Mouse (Mus musculus) heart, embryonic 11.5 days (tissue): ENCODE measurements around the gene Calr4. TPM values are rescaled to one million over a fixed set of nuclear protein-coding genes. Genes with fewer than 3 reads are reported as not detected.
A peak's percentile ranks its signal among the peaks of the same experiment; 100 is the strongest.

ENCODE experiments used
- ATAC-seq: fragments of 200-750 bp; cut with Nextera tagmentation; replicated peaks from 2 replicates; pipeline ENCODE4 v1.8.0; 2017; ENCODE audit warnings: moderate library complexity; ENCODE audit not compliant: insufficient number of reproducible peaks, low FRiP score, low TSS enrichment
- H3K27ac ChIP-seq: fragments of 300-500 bp; sonication (generic); 2 replicates; pipeline ENCODE4 v1.5.1; 2014; ENCODE audit warnings: mild to moderate bottlenecking, low read depth, low read length
- H3K27me3 ChIP-seq: fragments of 300-500 bp; sonication (generic); 2 replicates; pipeline ENCODE4 v1.6.1; 2014; ENCODE audit warnings: mild to moderate bottlenecking, low read length, mixed read lengths; ENCODE audit not compliant: control insufficient read depth, insufficient read depth
- H3K36me3 ChIP-seq: fragments of 300-500 bp; sonication (generic); 2 replicates; pipeline ENCODE4 v1.6.1; 2014; ENCODE audit warnings: mild to moderate bottlenecking, low read length, moderate library complexity, mixed read lengths; ENCODE audit not compliant: control insufficient read depth, insufficient read depth
- H3K4me1 ChIP-seq: fragments of 300-500 bp; sonication (generic); 2 replicates; pipeline ENCODE4 v1.6.1; 2014; ENCODE audit warnings: low read length; ENCODE audit not compliant: control insufficient read depth, insufficient read depth
- H3K4me2 ChIP-seq: fragments of 300-500 bp; sonication (generic); 2 replicates; pipeline ENCODE4 v1.6.1; 2014; ENCODE audit warnings: mild to moderate bottlenecking, moderate library complexity
- H3K4me3 ChIP-seq: fragments of 300-500 bp; sonication (generic); 2 replicates; pipeline ENCODE4 v1.5.1; 2014; ENCODE audit warnings: low read depth, low read length
- H3K9ac ChIP-seq: fragments of 300-500 bp; sonication (generic); 2 replicates; pipeline ENCODE4 v1.6.1; 2014; ENCODE audit warnings: mild to moderate bottlenecking, low read depth, low read length, moderate library complexity
- H3K9me3 ChIP-seq: fragments of 300-500 bp; sonication (generic); replicated peaks from 2 replicates; pipeline ENCODE4 v1.6.1; 2016; ENCODE audit warnings: low read length; ENCODE audit not compliant: control insufficient read depth
- WGBS: fragments of 180-500 bp; shearing (Covaris S2); extraction: QIAGEN DNeasy Blood & Tissue Kit; methylation state at CpG from one replicate; pipeline ENCODE4 v1.1.7; 2014; ENCODE audit not compliant: insufficient replicate concordance; 5-methylcytosine and 5-hydroxymethylcytosine counted together
- polyA plus RNA-seq: library from polyadenylated mRNA; unstranded; fragments of >200 nt; fragmentation: Nextera tagmentation; extraction: Ambion mirVana; gene quantifications from 2 replicates; pipeline ENCODE4 v1.2.1, GENCODE M21; 2014

Gene Calr4
- polyA plus RNA-seq = 0.23 and 0.34 TPM in 2 replicates

DNA sequence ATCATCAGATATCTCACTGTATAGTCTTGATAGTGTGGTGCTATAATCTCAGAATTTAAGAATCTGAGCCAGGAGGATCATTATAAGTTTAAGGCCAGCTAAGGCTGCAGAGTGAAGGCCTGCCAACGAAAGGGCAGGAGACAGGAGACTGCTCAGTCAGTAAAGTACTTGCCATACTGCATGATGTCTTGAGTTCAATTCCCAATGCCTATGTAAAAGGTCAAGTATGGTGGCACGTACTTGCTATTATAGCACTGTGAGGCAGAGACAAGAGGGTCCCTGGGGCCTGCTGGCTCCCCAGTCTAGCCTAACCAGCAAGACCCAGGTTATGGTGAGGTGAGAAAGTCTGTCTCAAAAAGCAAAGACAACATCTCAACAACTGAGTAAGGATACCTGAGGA, at the start of gene Calr4:
Gene Calr4, plus strand, starts transcription at position 301 of the 400 bp plus-strand sequence.
- no peaks in the 10 kb centered on the region for H3K9me3 ChIP-seq
- no peak within 1 kb of the TSS for H3K9ac ChIP-seq
- WGBS = 84% methylated on average over 2 of the region's 2 CpGs
- ATAC-seq = no peak
- no peak within 1 kb of the TSS for H3K27ac ChIP-seq
- H3K36me3 ChIP-seq = no peaks in the 10 kb centered on the region
- H3K27me3 ChIP-seq = no peaks in the 10 kb centered on the region
- H3K4me3 ChIP-seq = no peak within 1 kb of the TSS
- no peak within 1 kb of the TSS for H3K4me2 ChIP-seq
- peaks cover 5% of the 10 kb centered on the region for H3K4me1 ChIP-seq

GRCm38 (mm10) chr4:109185616-109186405, 48.5 kb upstream of the Calr4 start:
- 72% methylated on average over 8 of the region's 8 CpGs for WGBS

GRCm38 (mm10) chr4:109191598-109191997, 42.7 kb upstream of the Calr4 start:
- peak overlapping the region; percentile 59 for H3K27ac ChIP-seq
- H3K27me3 ChIP-seq = no peaks in the 10 kb centered on the region
- H3K4me1 ChIP-seq = peaks cover 7% of the 10 kb centered on the region
- H3K4me2 ChIP-seq = peak overlapping the region; percentile 39
- WGBS = 56% methylated on average over 10 of the region's 10 CpGs
- no peak overlapping the region for H3K9ac ChIP-seq
- no peak for ATAC-seq
- H3K4me3 ChIP-seq = no peak overlapping the region
- H3K36me3 ChIP-seq = no peaks in the 10 kb centered on the region
- no peaks in the 10 kb centered on the region for H3K9me3 ChIP-seq

More at GRCm38 (mm10) chr4:109185616-109186405, 48.5 kb upstream of the Calr4 start:
- Histone ChIP-seq H3K9ac (no peak overlapping the region), H3K4me1 (no peaks in the 10 kb centered on the region), H3K4me3 (no peak overlapping the region), H3K36me3 (no peaks in the 10 kb centered on the region), H3K27ac (no peak overlapping the region), H3K9me3 (no peaks in the 10 kb centered on the region), H3K4me2 (no peak overlapping the region), H3K27me3 (no peaks in the 10 kb centered on the region)
- no peak for ATAC-seq

DNA sequence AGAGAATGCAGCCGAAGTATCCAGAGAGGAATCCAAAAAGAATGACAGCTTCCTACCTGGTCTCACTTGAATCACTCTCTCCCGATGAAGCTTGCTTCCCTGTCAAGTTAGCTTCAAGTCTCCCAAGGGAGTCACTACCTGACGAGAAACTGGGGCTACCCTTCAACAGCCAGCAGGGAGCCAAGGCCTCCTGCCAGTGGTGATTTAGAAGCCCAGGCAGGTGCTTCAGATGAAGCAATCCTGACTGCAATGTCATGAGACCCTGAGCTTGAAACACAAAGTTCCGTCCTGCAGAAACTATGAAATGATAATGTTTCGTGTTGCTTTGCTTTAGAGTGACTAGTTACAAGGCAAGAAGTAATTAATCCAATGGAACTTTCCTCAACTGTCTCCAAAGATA, 40.4 kb upstream of the Calr4 start:
- no peak overlapping the region for H3K27ac ChIP-seq
- H3K4me2 ChIP-seq = no peak overlapping the region
- WGBS = 78% methylated on average over 5 of the region's 5 CpGs
- H3K9ac ChIP-seq = no peak overlapping the region
- no peak overlapping the region for H3K4me3 ChIP-seq
- no peaks in the 10 kb centered on the region for H3K9me3 ChIP-seq
- H3K27me3 ChIP-seq = no peaks in the 10 kb centered on the region
- H3K36me3 ChIP-seq = no peaks in the 10 kb centered on the region
- ATAC-seq = no peak
- peaks cover 8% of the 10 kb centered on the region for H3K4me1 ChIP-seq

DNA sequence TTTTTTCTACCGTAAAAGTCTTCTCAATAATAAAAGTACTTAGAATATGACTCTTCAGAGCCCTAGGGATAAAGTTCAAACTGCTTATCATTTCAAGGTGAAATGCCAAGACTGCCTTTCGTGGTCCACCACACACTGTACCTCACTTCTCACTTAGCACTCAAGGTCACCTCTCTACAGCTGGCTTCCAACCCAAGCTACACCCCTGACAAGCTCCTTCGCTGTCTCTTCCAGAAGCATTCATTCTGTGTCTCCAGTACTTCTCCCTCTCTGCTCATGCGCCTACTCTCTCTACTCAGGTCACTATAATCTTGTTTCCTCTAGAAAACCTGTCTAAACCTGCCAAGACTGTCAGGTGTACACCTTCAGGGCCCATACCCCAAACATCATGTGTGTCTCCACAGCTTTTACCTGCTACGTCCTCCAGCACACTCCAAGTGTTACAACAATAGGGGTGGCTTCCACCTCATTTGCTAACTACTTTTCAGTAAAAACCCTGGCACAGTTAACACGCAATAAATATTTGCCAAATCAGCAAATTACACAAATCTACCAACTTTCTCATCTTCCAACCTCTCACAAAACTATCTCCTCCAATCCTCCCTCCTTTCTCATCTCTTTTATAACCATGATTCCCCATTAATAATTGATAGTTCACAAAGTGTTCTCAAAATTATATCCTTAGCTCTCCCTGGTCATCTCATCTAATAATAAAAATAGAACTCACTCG, 38.2 kb upstream of the Calr4 start:
- Histone ChIP-seq H3K27ac (no peak overlapping the region), H3K36me3 (no peaks in the 10 kb centered on the region), H3K4me1 (peaks cover 10% of the 10 kb centered on the region), H3K9ac (no peak overlapping the region), H3K27me3 (no peaks in the 10 kb centered on the region), H3K9me3 (no peaks in the 10 kb centered on the region), H3K4me2 (no peak overlapping the region), H3K4me3 (no peak overlapping the region)
- ATAC-seq = no peak
- 72% methylated on average over 7 of the region's 7 CpGs for WGBS

GRCm38 (mm10) chr4:109199069-109199468, 35.2 kb upstream of the Calr4 start:
- no peak overlapping the region for H3K27ac ChIP-seq
- 90% methylated on average over 4 of the region's 4 CpGs for WGBS
- H3K4me3 ChIP-seq = no peak overlapping the region
- no peaks in the 10 kb centered on the region for H3K9me3 ChIP-seq
- no peaks in the 10 kb centered on the region for H3K27me3 ChIP-seq
- ATAC-seq = no peak
- H3K4me2 ChIP-seq = no peak overlapping the region
- no peak overlapping the region for H3K9ac ChIP-seq
- no peaks in the 10 kb centered on the region for H3K36me3 ChIP-seq
- peaks cover 6% of the 10 kb centered on the region; the same call in 1 of the 2 replicates for H3K4me1 ChIP-seq

GRCm38 (mm10) chr4:109201582-109202424, 32.5 kb upstream of the Calr4 start, which contains the start of gene Osbpl9:
Gene Osbpl9, minus strand, starts transcription at chr4:109202272.
- Histone ChIP-seq H3K4me3 (peak within 1 kb of the TSS; percentile 90), H3K4me1 (peaks cover 3% of the 10 kb centered on the region; the same call in 1 of the 2 replicates), H3K27me3 (no peaks in the 10 kb centered on the region), H3K9me3 (no peaks in the 10 kb centered on the region), H3K4me2 (peak within 1 kb of the TSS; percentile 72), H3K36me3 (no peaks in the 10 kb centered on the region), H3K9ac (peak within 1 kb of the TSS; percentile 85), H3K27ac (peak within 1 kb of the TSS; percentile 94)
- WGBS = under 1% methylated on average over 59 of the region's 59 CpGs
- peak; percentile 98 for ATAC-seq

GRCm38 (mm10) chr4:109203931-109204330, 30.4 kb upstream of the Calr4 start:
- H3K36me3 ChIP-seq = no peaks in the 10 kb centered on the region
- no peak overlapping the region for H3K27ac ChIP-seq
- no peak overlapping the region for H3K4me2 ChIP-seq
- 88% methylated on average over 1 of the region's 1 CpGs for WGBS
- ATAC-seq = no peak
- no peak overlapping the region for H3K4me3 ChIP-seq
- H3K9me3 ChIP-seq = no peaks in the 10 kb centered on the region
- H3K4me1 ChIP-seq = 0 out of 2 replicates have a peak, but pooled peaks cover 3% of the 10 kb centered on the region
- H3K27me3 ChIP-seq = no peaks in the 10 kb centered on the region
- no peak overlapping the region for H3K9ac ChIP-seq
